Mouse (Mus musculus) midbrain, embryonic 10.5 days (tissue): ENCODE measurements around the gene Hes3. TPM values are rescaled to one million over a fixed set of nuclear protein-coding genes. Genes with fewer than 3 reads are reported as not detected.
A peak's percentile ranks its signal among the peaks of the same experiment; 100 is the strongest.

Source experiments
- DNase-seq: peaks from one replicate; pipeline ENCODE4 v3.0.0-alpha.2; 2017; ENCODE audit warnings: low spot score
- H3K27ac ChIP-seq: fragments of 300-500 bp; sonication (generic); replicated peaks from 2 replicates; pipeline ENCODE4 v1.5.1; 2016; ENCODE audit warnings: mild to moderate bottlenecking
- H3K27me3 ChIP-seq: fragments of 300-500 bp; sonication (generic); 2 replicates; pipeline ENCODE4 v1.6.1; 2016; ENCODE audit warnings: low read depth, mild to moderate bottlenecking; ENCODE audit not compliant: poor library complexity, severe bottlenecking
- H3K36me3 ChIP-seq: fragments of 300-500 bp; sonication (generic); 2 replicates; pipeline ENCODE4 v1.6.1; 2016; ENCODE audit warnings: mild to moderate bottlenecking, moderate library complexity
- H3K4me1 ChIP-seq: fragments of 300-500 bp; sonication (generic); 2 replicates; pipeline ENCODE4 v1.6.1; 2016
- H3K4me3 ChIP-seq: fragments of 300-500 bp; sonication (generic); 2 replicates; pipeline ENCODE4 v1.5.1; 2016; ENCODE audit warnings: mild to moderate bottlenecking, moderate library complexity
- H3K9me3 ChIP-seq: fragments of 300-500 bp; sonication (generic); replicated peaks from 2 replicates; pipeline ENCODE4 v1.6.1; 2016; ENCODE audit warnings: mild to moderate bottlenecking
- WGBS: fragments of 180-500 bp; shearing (Covaris S2); methylation state at CpG from one replicate; pipeline ENCODE4 v1.1.7; 2016; 5-methylcytosine and 5-hydroxymethylcytosine counted together
- polyA plus RNA-seq: library from polyadenylated mRNA; unstranded; fragments of >200 nt; fragmentation: Nextera tagmentation; extraction: Ambion mirVana; gene quantifications from 2 replicates; pipeline ENCODE4 v1.2.1, GENCODE M21; 2016

Hes3 gene
- polyA plus RNA-seq, 1 experiment from 2014 or later: 30.9 TPM

DNA sequence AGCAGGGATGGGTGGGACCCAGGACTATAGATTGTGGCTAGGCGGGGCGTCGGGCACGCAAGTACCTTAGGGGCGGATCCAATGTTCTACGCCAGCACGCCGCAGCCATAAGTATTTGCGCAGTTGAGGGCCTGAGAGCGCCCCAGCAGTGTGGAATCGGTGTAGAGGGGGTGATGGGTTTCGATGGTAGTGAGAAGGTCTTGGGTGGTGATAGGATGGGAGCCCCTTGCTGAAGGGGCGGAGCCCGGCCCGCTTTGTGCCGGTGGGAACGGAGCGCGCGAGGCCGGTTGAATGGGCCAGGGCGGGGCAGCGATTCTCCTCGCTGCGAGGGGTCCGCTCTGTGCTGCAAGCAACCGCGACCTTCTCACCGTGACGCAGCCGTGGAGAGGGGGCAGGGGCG, 5.3 kb downstream of the Hes3 start:
- peak; percentile 68 for DNase-seq
- Histone ChIP-seq H3K4me1 (peaks cover 80% of the 10 kb centered on the region), H3K9me3 (no peaks in the 10 kb centered on the region), H3K27ac (peak overlapping the region; percentile 70), H3K36me3 (no peaks in the 10 kb centered on the region; the same call in 1 of the 2 replicates), H3K27me3 (peaks cover 99% of the 10 kb centered on the region), H3K4me3 (peak overlapping the region; percentile 49)
- under 1% methylated on average over 32 of the region's 32 CpGs for WGBS

DNA sequence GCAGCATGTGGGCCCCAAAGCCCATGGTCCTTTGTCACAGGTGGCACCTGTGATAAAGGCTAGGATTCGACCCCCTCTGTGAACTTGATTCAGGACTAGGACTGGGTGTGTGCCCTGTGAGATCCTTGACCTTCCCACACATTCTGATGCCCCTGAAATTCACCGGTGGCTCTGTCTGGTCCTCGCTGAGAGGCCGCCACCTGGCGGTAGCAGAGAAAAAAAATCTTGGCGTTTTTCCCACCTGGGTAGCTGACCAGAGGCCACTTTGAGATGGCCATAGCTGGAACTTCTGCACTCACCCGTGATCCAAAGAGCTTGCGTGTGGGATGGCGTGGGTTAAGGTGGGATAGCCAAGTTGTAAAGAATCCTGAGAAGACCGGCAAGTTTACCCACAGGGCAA, 6.0 kb downstream of the Hes3 start:
- Histone ChIP-seq H3K4me3 (peak overlapping the region; percentile 49; the same call in 1 of the 2 replicates), H3K27me3 (peaks cover 99% of the 10 kb centered on the region), H3K9me3 (no peaks in the 10 kb centered on the region), H3K4me1 (peaks cover 73% of the 10 kb centered on the region), H3K27ac (no peak overlapping the region), H3K36me3 (peaks cover 3% of the 10 kb centered on the region; the same call in 1 of the 2 replicates)
- DNase-seq: peak; percentile 55
- WGBS: 4% methylated on average over 10 of the region's 10 CpGs

DNA sequence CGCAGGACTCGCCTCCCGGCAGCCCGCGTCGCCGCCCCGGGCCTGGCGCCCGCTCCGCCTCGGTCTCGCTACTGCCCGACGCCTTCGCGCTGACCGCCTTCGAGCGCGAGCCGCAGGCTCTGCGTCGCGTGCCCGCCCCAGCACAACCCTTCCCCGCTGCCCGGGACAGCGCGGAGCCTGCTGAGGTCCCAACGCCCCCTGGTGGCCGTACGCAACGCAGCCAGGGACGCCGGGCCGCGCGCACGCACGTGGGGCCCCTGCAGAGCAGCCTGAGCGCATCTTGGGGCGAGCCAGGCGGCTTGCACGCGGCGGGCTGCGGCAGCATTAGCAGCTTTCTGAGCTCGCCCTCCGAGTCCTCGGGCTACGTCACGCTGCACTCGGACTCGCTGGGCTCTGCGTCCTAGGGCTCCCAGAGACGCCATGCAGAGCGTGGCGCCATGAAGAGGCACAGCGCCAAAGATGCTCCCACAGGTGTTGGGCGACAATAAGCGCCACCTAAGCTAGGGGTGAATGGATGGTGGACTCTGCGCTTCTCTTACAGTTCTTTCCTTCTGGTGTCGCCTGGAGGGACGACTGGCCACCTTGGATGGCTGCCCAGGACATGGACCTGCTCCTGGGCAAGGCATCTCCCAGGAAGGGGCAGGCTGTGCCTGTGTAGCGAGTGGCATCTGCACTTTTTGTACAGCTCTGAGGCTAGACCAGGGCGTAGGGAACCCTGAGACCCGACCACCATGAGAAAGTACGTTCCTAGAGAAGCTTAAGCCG, 8.1 kb downstream of the Hes3 start:
- Histone ChIP-seq H3K27ac (peak overlapping the region; percentile 46; the same call in 1 of the 2 replicates), H3K4me3 (peak overlapping the region; percentile 48), H3K27me3 (peaks cover 99% of the 10 kb centered on the region), H3K9me3 (no peaks in the 10 kb centered on the region), H3K36me3 (peaks cover 12% of the 10 kb centered on the region), H3K4me1 (peaks cover 58% of the 10 kb centered on the region)
- peak; percentile 89 for DNase-seq
- 4% methylated on average over 70 of the region's 70 CpGs for WGBS

DNA sequence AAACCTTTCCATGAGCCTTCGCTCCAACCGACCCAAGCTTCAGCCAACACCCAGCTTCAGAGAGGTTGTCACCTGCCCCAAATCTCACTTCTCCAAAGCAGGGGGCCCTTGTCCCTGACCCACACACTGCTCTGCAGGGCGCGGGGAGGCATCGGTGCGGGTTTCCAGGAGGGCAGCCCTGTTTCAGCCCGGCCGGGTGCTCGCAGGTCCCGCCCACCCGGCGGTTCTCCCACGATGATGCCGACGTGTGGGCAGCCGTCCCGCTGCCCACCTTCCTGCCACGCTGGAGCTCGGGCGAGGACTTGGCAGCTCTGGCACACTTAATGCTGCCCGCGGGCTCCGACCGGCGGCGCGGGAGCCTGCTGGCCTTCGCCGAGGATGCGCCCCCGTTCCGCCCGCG, 8.7 kb downstream of the Hes3 start:
- Histone ChIP-seq H3K9me3 (no peaks in the 10 kb centered on the region), H3K27me3 (peaks cover 93% of the 10 kb centered on the region), H3K36me3 (peaks cover 12% of the 10 kb centered on the region), H3K27ac (peak overlapping the region; percentile 46; the same call in 1 of the 2 replicates), H3K4me1 (peaks cover 52% of the 10 kb centered on the region), H3K4me3 (peak overlapping the region; percentile 48)
- 22% methylated on average over 34 of the region's 34 CpGs for WGBS
- no peak for DNase-seq

DNA sequence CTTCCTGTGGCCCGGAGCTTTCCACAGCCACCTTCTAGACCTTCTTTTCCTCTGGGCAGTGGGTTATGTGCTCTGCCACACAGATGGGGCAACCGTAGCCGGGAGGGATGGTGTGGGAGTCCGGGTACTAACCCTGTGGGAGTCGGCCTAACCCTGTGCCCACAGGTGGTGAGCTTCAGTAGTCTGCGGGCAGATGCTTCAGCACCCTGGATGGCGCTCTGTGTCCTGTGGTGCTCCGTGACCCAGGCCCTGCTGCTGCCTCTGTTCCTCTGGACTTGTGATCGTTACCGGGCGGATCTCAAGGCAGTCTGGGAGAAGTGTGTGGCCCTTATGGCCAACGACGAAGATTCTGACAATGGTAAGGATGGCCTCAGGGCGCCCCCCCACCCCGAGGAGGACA, 9.9 kb downstream of the Hes3 start:
- Histone ChIP-seq H3K4me3 (no peak overlapping the region), H3K27me3 (peaks cover 91% of the 10 kb centered on the region), H3K27ac (no peak overlapping the region), H3K36me3 (peaks cover 12% of the 10 kb centered on the region), H3K4me1 (peaks cover 46% of the 10 kb centered on the region), H3K9me3 (no peaks in the 10 kb centered on the region)
- 52% methylated on average over 15 of the region's 15 CpGs for WGBS
- no peak for DNase-seq

DNA sequence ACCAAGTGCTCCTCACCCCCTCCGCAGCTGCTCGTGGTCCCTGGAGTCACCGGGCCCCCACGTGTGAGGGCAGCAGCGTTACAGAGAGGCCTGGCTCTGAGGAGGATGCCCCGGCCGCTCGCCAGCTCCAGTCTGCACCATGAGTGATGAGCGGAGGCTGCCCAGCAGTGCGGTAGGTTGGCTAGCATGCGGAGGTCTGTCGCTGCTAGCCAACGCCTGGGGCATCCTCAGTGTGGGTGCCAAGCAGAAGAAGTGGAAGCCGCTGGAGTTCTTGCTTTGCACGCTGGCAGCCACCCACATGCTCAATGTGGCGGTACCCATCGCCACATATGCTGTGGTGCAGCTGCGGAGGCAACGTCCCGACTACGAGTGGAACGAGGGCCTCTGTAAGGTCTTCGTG, 12.5 kb downstream of the Hes3 start:
- 92% methylated on average over 23 of the region's 23 CpGs for WGBS
- H3K27me3 ChIP-seq: peaks cover 91% of the 10 kb centered on the region

DNA sequence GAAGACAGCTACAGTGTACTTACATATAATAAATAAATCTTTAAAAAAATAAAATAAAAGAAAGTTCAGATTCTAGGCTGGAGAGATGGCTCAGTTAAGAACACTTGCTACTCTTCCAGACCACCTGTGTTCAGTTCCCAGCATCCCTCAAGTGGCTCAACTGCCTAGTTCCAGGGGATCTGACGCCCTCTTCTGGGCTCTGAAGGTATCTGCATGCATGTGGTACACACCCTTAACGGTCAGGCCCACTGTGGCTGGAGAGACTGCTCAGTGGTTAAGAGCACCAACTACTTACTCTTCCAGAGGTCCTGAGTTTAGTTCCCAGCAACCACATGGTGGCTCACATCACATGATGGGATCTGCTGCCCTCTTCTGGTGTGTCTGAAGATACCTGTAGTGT, 13.5 kb downstream of the Hes3 start:
- H3K4me1 ChIP-seq: peaks cover 55% of the 10 kb centered on the region
- no peak overlapping the region for H3K27ac ChIP-seq
- H3K36me3 ChIP-seq: peaks cover 12% of the 10 kb centered on the region
- 68% methylated on average over 2 of the region's 2 CpGs for WGBS
- H3K4me3 ChIP-seq: no peak overlapping the region
- DNase-seq: no peak
- H3K27me3 ChIP-seq: peaks cover 91% of the 10 kb centered on the region
- H3K9me3 ChIP-seq: no peaks in the 10 kb centered on the region

More for the DNA sequence above, 12.5 kb downstream of the Hes3 start:
- no peak overlapping the region for H3K4me3 ChIP-seq
- H3K27ac ChIP-seq: no peak overlapping the region
- DNase-seq: no peak
- peaks cover 12% of the 10 kb centered on the region for H3K36me3 ChIP-seq
- no peaks in the 10 kb centered on the region for H3K9me3 ChIP-seq
- H3K4me1 ChIP-seq: peaks cover 55% of the 10 kb centered on the region

DNA sequence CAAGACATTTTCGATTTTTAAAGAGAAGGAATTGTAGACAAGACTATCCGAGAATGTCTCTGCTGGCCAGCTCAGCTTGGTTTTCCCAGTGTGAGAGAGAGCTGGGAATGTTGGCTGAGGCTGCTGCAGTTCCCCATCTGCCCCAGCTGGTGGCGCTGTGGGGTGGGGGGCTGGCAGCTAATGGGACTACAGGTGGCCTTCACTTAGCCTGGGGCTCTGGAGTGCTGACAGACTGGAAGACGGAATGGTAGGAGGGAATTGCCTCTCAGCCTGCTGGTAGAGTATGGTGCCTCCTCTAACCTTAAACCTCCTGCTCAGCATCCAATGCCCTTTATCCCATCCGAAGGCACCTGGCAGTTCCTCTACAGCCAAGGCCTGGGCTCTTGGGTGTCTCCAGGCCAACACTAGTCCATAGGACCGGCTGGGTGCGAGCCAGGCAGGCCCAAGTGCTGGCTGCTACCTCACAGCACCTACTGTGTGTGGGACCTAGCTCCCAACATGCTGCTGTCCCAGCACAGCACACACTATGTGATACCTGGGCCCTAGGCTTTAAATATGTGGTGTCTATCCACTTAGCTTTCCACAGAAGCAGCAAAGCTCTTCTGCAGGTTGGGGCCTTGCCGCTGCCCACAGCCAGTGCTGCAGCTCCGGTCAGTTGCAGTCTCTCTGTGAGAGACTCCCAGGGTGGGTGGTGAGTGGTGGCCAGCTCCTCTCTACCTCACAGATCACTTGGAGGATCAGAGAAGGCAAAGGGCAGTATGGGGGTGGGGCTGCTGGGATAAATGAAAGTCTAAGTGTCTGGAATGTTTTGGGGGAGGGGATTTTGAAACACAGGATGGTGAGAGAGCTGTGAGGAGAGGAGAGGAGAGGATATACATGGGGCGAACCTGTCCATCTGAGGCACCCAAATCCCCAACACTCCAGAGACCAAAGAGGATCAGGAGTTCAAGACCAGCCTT, 14.8 kb downstream of the Hes3 start:
- H3K27ac ChIP-seq: no peak overlapping the region; the same call in 1 of the 2 replicates
- peak; percentile 65 for DNase-seq
- H3K4me3 ChIP-seq: no peak overlapping the region
- peaks cover 59% of the 10 kb centered on the region for H3K4me1 ChIP-seq
- H3K27me3 ChIP-seq: peaks cover 91% of the 10 kb centered on the region
- 57% methylated on average over 10 of the region's 10 CpGs for WGBS
- no peaks in the 10 kb centered on the region for H3K9me3 ChIP-seq
- peaks cover 12% of the 10 kb centered on the region for H3K36me3 ChIP-seq

DNA sequence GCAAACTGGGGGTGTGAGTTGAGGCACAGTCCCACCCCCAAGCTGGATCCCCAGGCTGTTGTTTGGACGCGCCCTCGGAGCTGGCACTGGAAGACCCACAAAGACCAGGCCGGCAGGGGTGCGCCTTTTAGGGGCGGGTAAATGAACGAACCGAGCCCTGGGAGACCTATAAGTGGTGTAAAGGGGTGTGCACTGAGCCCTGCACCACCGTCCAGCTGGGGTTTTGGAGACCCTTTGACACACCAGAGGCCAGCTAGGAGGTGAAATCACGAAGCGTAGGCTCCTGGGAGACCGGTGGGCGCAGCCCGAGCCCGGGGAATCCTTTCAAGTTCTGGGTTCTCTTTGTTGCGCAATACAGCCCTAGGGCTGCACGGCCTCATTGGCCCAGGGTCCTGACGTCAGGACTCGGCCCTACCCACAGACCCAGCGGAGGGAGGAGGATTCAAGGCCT, 16.8 kb downstream of the Hes3 start:
- DNase-seq: peak; percentile 61
- peak overlapping the region; percentile 64 for H3K4me3 ChIP-seq
- peaks cover 5% of the 10 kb centered on the region for H3K36me3 ChIP-seq
- 2% methylated on average over 20 of the region's 20 CpGs for WGBS
- H3K9me3 ChIP-seq: no peaks in the 10 kb centered on the region
- H3K4me1 ChIP-seq: peaks cover 59% of the 10 kb centered on the region
- H3K27ac ChIP-seq: peak overlapping the region; percentile 82
- peaks cover 85% of the 10 kb centered on the region for H3K27me3 ChIP-seq

DNA sequence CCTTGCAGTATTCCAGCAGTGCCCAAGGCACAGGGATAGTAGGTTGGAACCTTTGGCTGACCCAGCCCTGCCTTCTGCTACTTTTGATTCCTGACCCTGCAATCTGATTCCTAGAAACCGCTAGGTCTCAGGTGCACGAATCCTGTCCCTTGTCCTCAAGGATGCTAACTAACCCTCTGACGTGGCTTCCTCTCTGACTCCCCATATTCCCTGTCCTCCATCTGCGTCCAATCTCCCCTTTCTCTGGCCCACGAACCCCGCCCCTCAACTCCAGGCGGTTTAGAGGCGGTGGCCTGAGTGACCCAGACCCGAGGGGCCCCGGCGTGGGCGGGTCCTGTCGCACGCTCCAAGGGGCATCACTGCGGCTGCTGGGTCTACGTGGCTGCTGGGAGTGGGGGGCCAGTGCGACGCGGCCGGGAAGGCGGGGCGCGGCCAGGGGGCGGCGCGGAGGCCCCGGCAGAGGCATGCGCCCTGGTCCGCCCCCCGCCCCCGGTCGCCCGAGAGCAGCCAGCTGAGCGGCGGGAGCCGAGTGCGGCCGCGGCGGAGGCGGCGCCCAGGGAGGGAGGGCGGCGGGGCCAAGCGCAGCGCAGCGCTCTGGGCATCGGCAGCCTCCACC, 17.7 kb downstream of the Hes3 start, which contains the start of gene Gpr153:
Gene Gpr153, plus strand, starts transcription at position 612 of the 616 bp plus-strand sequence.
- Histone ChIP-seq H3K4me3 (peak within 1 kb of the TSS; percentile 64), H3K27me3 (peaks cover 75% of the 10 kb centered on the region), H3K4me1 (peaks cover 66% of the 10 kb centered on the region), H3K36me3 (0 out of 2 replicates have a peak, but pooled peaks cover 3% of the 10 kb centered on the region), H3K27ac (peak within 1 kb of the TSS; percentile 82), H3K9me3 (no peaks in the 10 kb centered on the region)
- peak; percentile 77 for DNase-seq
- under 1% methylated on average over 47 of the region's 48 CpGs for WGBS

DNA sequence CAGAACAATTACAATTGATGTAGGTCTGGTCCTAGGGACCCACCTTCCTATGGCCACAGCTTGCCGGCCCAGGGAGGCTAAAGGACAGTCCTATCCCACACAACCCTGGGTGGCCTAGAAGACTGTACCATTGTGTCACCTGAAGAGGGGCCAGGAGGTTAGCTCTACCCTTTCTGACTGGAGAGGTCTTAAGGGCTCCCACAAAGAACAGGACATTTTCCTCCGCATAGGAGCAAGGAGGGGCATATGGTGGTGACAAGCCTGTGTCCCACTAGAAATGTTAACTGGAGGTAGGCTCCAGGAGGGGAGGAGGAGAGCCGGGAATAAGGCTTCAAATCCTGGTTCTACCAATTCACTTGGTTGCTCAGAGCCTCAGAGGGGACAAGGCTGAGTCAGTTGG, 18.3 kb downstream of the Hes3 start:
- H3K27me3 ChIP-seq: peaks cover 72% of the 10 kb centered on the region
- peak overlapping the region; percentile 82 for H3K27ac ChIP-seq
- H3K9me3 ChIP-seq: no peaks in the 10 kb centered on the region
- no peak for DNase-seq
- H3K36me3 ChIP-seq: peaks cover 5% of the 10 kb centered on the region
- peaks cover 70% of the 10 kb centered on the region for H3K4me1 ChIP-seq
- WGBS: 27% methylated on average over 3 of the region's 3 CpGs
- peak overlapping the region; percentile 64 for H3K4me3 ChIP-seq

DNA sequence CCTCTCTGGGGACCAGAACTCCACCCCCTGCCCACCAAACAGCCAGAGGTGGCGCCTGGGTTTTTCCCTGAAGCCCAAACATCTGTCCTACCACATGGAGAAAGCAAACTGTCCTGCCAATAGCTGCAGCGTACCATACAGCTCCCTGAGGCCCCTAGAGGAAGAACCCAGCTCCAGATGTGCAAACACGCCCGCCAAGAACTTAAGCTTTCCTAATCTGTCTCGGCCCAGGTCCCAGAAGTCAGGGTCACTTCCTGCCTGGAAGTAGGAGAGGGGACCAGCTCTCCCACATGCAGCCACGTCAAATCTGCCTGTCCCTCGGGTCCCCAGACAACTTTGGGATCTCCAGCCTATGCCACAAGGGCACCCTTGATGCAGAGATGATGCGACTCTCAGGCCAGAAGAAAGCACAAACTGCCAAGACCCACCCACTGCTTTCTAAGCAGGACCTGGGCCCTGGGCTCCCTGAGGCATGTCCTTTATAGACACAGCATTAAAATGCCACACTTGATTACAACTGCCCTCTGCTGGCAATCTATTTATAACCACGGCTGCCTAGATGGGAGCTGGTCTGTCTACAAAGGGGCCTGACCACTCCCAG, 18.9 kb downstream of the Hes3 start:
- peaks cover 70% of the 10 kb centered on the region for H3K4me1 ChIP-seq
- H3K27ac ChIP-seq: peak overlapping the region; percentile 82
- 27% methylated on average over 9 of the region's 9 CpGs for WGBS
- peaks cover 11% of the 10 kb centered on the region for H3K36me3 ChIP-seq
- H3K4me3 ChIP-seq: no peak overlapping the region
- H3K27me3 ChIP-seq: peaks cover 72% of the 10 kb centered on the region
- no peaks in the 10 kb centered on the region for H3K9me3 ChIP-seq
- DNase-seq: peak; percentile 47
